Mouse (Mus musculus): ENCODE measurements around the gene Fkbp6.

The Fkbp6 gene

DNA sequence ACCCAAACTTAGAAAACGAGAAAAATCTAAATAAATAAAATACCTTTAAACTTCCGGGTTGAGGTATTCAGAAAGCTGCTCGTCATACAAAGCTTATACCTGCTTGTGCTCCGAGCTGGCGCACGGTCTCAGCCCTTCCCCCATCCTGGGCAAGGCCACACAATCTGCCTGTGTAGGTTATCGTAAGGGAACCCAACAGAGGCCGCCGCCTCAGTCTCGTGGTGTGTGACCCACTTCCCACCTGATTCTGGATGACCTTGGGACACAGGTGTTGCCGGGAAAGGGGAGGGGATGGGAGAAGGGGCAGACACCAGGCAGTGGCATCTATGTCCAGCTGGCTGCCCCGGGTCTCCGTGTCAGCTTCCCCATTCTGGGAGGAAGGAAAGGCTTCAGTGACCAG is 1.8 kb upstream of the Fkbp6 start:
- DNase-seq, result no peak

DNA sequence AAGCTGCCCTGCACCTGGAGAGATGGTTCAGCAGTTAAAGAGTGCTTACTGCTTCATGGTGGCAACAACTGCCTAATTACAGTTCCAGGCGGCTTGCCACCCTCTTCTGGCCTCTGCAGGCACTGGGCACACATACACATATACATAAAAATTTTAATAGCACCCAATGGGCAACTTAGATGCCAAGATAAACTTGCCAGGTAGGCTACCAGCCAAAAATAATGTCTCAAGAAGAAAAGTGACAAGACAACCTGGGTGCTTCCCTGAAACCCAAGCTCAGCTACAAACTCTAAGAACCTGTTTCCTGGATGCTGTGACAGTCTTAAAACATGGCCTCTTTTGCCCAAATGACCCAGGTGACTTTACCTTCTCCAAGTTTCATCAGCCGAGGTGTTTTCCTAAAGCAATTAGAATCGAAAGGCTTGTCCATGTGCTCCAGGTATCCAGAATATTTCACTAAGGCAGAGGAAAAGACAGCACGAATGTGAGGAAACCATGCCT is 2.3 kb downstream of the Fkbp6 start:
- DNase-seq, result no peak

DNA sequence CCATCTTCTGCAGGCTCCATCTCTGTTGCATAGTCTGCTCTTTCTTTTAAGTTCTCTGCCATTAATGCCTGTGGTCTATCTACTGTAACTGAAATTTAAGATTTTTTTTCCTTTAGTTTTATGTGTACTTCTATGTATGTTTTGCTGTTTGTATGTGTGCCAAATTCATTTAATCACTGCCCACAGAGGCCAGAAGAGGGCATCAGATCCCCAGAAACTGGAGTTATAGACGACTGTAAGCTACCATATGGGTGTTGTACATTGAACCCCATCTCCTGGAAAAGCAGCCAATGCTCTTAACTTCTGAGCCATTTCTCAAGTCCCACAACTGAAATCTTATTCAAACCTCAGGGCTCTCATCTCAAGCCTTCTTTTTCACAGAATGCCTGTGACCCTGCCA is 3.4 kb downstream of the Fkbp6 start:
- no peak for DNase-seq

DNA sequence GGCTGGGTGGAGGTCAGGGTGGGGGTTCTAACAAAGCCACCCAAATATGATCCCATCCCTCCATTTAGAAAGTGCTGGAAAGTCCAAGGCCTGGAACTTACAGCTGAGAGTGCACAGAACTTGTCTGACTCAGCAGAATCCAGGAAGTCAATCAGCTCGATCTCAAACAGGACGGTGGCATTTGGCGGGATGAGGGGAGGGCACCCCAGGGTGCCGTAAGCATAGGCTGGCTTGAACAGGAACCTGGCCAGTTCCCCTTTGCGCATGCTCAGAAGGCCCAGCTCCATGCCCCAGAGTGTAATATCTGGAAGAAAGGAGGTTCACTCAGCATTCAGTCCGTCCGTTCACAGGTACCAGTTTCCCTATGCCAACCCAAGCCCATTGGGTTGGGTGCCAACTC is 3.9 kb downstream of the Fkbp6 start:
- DNase-seq, result no peak

DNA sequence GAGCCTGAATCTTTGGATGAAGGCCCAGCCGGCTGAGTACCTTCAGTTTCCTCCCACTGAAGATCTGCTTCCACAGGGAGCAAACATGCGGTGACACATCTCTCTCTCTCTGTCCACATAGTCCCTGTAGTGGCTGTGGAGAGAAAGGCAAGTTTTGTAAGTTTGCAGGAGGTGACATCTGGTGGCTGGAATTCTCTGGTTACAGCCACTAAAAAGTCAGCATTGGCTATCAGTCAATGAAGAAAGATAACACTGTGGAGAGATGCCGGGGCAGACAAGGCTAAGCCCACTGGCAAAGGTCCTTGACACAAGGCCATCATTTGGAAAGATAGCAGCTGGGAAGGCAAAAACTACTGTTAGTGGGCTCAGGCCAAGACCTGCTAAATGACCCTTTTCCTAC is 12.3 kb downstream of the Fkbp6 start:
- DNase-seq, result no peak

DNA sequence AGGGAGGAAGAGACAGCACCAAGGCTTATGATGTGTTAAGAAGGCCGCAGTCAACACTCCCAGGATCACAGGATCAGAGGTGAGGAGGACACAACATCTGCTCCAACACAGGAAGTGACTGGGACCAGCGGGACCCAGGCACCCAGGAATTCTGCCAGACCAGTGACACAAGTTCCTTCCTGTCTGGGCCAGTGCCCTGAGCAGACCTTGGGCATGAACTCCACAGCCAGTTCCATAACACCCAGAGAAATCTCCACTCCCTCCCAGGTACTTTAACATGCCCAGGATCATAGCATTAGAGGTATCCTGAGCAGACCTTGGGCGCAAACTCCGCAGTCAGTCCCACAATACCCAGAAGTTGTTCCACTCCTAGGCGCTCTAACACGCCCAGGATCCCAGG is 18.7 kb downstream of the Fkbp6 start:
- DNase-seq, result no peak

DNA sequence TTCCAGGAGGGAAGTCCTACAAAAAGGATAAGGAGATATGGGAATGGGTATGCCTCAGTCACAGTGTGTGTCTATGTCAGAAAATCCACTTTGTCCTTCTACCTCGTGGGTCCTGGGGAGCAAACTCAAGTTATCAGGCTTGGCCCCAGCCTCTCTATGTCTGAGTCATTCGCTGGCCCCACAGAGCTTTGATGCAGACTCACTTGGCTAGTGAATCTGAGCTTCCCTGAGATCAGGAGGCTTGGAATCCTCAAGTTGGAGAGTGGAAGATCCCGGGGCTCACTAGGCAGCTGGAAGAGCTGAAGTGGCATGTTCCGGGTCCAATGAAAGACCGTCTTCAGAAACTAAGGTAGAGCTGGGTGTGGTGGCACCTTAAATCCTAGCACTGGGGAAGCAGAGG is 19.6 kb downstream of the Fkbp6 start:
- no peak for DNase-seq

DNA sequence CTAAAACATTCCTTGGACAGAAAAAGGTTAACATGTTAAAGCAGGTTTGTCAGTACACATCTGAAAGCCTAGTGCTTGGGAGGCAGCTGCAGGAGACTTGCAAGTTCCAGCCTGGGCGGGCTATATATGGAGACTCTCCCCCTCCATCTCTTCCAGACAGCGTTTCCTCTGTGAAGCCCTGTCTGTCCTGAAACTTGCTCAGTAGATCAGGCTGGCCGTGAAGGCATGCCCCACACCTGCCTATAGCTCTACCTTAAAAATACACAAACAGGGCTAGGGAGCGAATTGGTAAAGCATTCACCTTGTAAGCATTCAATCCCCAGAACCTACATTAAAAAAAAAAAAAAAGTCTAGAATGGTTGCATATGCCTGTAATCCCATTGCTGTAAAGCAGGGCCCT is 20.4 kb downstream of the Fkbp6 start:
- no peak for DNase-seq

DNA sequence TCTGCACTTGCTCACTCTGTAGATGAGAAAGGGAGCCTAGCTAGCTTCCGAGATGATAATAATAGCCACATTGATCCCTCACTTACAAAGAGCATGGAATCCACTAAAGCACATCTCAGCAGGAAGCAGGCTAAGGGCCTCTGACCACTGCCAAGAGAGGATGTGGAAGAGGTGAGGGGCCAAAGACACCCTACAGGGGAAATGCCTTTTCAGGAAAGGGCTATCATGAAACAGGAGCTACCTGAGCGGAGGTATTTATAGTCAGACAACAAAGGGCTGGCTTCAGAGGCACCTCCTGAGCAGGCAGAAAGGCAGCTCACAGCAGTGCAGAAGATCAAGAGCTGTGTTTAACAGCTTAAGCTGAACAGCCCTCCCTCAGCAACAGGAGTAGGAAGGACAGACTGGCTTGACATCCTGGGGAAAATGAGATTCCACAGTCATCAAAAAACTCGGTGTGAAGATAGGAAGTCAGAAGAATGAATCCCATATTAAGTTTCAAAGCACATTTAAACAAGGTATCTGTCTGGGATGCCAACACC is 23.7 kb downstream of the Fkbp6 start:
- DNase-seq, result no peak

DNA sequence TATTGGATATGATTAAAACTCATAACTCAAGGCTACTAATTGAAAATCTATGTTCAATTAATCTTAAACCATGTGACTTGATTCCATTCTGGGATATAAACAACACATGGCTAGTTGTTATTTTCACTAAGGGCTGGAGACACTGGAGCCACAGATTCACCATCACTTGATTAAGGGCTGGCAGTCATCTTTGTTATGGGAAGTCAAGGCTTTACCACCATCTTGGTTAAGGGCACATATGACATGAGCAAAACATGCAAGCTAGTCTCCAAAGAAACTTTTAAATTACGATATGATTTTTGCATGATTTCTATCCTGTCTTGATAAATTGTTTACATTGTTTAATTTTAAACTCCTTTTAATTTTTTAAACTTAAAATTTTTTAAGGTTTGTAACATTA is 27.6 kb downstream of the Fkbp6 start:
- DNase-seq, result no peak

DNA sequence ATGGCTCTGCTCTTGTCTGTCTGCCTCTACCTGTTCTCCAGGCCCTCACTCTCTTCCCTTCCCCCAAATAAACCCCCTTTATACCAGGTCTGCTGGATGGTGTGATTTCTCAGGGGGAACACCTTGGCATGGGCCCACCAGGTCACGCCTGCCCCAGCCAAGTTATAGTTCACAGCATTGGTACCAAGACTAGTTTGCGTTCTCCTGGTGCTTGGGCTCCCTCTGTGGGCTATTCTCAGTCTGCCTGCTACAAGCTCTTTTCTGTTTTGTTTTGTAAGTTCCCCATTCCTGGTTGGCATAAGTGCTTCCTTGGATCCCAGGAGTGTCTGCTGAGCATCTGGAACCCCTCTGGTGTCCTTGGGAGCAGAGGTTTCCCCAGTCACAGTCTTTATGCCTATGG is 30.0 kb downstream of the Fkbp6 start:
- no peak for DNase-seq

DNA sequence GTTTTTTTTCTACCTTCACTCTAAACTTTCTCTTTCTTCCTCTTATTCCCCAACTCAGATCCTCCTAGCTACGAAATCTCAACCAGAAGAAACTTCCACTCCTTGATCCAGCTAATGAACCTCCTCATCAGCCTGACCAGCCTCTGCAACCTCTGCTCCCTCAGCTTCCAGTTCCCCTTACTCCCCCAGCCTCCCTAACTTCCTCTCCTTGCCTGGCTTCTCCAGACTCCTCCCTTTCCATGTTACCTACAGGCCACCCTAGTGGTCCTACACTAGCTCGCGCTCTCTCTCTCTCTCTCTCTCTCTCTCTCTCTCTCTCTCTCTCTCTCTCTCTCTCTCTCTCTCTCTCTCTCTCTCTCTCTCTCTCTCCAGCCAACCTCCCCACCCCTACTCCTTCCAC is 33.7 kb downstream of the Fkbp6 start:
- no peak for DNase-seq

DNA sequence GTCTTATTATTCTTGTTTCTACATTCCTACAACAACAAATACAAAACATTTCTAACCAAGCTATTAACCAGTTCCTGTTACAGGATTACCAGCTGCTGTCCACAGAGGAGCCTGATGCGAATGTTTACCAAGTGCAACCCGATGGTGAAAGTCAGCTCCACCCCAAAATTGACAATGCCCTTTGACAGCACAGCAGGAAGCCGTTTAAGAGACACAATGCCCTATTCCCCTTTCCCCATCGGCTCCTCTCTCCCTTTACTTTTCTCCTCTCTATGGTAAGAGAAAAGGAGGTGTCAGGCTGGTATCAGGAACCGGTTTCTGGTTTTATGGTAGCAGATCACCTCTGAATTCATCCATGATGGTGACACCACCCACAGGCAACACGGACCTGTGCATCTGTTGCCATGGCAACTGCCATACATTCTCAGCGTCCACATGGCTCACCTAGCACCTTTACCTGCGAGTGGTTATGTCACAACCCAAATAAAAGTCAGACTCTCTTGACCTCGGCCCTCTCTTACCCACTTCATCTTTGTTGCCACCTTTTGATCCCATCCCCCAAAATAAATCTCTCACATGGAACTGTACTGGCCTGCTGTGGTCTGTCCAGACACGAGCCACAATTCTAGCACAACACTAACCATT is 43.4 kb downstream of the Fkbp6 start:
- DNase-seq, result no peak

DNA sequence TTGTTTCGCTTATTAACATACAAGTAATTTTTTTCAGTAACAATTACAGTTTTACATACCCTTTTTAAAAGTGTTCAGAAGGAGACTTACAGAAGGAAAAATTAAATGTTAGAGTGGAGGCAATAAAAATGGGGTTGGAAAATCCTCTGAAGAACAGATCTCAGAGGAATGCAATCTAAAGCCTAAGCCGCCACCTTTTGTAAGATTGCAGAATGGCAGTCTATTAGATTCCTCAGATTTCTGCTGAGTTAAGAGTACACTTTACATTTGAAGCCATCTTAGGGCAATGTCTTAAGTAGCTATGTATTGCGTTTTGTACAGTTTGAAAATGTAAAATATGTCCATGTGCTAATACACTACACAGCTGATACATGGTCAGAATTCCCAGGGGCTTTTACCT is 47.4 kb downstream of the Fkbp6 start:
- no peak for DNase-seq

DNA sequence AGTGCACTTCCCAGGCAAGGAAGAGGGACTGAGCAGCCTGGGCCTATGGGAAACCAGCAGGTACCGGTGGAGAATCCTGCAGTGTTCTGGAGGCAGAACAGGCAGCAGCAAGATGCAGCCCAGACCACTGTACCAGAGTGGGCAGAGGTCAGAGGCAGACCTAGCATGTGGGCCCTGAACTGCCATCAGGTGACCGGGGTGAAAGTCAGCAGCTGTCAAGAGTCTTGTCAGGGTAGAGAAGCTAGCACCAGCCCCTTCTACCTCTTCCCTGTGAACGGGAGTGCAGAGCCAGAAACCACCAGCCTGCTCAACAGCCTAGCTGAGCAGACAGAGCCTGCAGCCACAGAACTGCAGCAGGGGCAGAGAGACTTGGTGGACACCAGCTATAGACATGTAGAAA is 47.9 kb downstream of the Fkbp6 start:
- no peak for DNase-seq

DNA sequence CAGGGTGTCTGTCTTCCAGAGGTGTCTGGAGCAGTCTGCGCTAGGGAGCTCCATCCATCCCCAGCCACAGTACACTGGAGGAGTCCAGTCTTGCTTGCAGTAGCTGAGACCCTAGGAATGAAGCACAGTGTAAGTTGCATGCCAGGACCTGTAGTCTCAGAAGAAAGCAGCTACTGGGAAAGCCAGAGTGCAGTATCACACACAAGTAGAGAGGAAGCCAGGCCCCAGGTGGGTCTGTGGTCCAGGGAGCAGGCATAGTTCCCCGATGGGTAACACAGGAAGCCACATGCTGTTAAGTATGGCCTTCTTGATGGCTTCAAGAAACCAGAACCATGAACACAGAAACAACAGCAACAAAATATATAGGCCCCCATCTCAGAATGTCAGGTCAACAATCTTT is 57.8 kb downstream of the Fkbp6 start:
- no peak for DNase-seq

DNA sequence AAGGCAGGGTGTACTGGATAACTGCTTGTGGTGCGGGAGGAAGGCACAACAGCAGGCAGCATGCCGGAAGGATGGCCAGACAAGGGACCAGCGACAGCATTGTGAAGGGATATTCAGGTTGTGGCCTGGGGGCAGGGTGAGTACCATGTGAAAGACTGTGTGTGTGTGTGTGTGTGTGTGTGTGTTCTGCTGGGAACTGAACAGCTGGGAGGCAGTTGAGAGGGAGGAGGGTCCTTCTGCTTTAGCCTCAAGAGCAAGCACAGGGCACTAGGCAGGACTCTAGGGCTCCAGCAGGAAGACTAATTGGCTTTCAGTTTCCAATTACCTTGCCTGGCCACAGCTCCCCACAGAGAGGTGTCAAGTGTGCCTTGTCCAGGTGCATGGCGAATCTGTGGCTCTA is 58.7 kb downstream of the Fkbp6 start:
- no peak for DNase-seq

DNA sequence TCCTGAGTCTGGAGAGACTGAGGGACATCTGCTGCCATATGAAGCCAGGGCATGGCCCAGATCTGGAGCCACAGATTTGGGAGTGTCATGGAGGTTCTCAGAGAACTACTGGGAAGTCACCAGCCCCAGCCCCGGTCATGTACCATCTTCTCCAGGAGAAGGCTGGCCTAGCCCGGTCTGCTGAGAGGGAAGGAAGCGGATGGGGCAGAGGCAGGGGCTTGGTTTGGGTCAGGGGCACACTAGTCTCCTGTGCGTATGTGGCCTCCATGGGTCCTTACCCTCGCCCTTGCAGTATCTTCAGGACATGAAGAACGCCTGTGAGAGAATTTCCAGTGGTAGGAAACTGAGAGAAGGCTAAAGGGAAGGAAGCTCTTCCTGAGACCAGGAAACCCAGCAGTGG is 59.1 kb downstream of the Fkbp6 start:
- no peak for DNase-seq

DNA sequence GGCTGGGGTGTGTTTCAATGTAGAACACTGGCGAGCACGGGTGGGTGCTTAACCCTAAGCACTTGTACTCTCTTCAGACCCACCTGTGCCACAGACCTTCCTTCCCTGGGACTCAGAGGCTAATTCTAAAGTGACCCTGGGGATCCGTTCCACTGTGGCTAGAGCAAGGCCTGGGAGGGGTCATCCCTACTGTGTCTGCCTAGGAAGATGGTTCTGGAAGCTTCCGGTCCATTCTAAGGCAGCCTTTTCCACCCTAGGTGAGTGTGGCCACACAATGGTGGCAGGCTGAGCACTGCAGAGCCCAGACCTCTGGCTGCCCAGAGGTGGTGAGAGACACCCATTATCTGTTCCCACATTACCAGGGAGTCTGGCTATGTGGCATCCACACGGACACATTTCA is 62.9 kb downstream of the Fkbp6 start:
- DNase-seq, result no peak

DNA sequence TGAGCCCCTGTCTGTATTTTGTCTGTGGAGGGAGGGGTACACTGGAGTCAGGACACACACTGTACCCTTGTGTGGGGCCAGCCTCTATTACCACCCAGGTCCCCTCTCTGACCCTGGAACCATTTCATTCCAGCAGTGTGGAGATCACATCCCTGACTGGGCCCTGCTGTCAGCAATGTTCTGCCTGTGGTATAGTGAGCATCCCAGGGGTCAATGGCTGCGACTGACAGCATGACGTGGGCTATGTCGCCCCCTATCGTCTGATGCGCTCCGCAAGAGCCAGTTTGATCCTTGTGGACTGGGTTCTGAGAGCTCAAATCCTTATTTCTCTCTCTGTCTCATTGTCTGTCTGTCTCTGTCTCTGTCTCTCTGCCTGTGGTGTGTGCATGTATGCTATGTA is 63.7 kb downstream of the Fkbp6 start:
- peak; percentile 60 for DNase-seq

DNA sequence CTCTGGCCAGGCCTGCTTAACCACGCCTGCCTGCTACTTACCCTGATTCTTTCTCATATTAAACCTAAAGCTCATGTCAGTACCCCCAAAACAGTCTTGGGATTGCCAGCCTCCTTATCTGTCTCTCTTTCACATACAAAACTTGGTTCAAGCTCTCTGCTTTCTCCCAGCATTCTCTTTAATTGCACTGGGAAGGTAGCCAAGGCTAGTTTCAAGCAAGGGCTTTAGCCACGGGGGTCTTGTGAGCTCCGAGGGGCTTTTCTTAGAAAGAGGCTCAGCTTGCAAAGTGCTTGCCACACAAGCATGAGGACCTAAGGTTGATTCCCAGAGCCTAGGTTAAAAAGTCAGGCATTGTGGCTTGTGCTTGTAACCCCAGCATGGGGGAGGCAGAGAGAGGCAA is 64.6 kb downstream of the Fkbp6 start:
- DNase-seq, result no peak

DNA sequence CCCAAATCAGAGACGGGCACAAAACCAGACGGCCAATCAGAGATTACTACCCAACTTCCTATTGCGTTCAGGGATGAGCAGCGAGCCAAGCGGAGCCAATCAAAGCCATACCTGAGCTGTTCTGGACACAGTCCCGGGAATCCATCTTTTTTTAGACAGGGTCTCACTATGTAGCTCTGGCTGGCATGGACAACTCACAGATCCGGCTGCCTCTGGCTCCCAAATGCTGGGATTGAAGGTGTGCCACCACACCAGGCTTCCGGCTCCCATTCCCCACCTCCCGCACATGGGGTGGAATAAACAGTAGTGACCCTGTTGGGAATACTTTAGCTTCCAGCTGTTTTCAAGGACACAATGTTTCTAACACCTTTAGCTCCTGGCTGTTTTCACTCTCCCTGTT is 69.6 kb downstream of the Fkbp6 start:
- no peak for DNase-seq

DNA sequence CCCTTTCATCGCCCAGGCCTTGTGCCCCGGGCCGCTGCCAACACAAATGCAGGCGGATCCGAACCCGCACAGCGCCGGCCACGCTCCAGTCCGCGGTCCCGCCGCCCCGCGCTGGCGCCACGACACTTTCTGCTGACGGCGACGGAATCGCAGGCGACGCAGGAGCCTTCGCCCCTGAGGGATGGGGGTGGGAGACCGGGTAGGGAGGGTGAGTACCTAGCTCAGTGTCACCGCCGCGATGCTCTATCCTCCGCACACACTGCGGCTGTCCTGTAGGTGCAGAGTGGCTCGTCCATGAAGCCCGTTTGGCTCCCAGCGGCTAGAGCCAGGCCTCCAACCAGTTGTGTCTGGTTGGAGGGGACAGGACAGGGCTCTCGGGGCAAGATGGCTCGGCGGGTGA is 73.2 kb downstream of the Fkbp6 start:
- no peak for DNase-seq

DNA sequence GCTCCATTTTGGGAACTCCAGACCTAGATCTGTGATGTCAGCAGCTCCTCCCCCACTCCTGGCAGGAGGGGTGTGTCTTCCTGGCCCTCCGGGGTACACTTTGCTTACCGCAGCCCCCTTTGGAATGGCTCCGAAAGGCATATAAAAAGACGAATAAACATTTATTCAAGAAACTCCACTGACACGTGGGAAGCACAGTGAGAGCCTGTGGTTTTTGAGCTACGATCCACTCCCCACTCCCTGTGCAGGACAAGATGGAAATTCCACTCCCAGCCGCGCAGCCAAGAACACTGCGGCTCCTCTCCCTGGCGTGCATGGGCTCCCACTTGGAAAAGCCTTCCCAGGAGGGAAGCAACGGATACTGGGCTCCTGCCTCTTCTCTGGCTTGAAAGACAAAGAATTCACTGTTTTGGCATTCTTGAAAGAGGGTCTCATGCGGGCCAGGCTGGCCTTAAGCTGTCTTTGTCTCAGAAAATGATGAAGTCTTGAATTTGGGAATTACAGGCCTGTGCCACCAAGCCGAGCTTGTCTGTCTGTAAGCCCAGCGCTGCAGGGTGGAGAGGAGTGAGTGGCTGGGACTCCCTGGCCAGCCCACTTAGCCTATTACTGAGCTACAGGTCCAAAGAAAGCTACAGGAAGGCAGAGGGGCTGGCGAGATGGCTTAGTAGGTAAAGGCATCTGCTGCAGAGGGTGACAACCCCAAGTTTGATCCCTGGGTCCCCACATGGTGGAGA is 75.0 kb downstream of the Fkbp6 start:
- no peak for DNase-seq

Measured in cerebellum, adult 9-10 months (tissue).